Mouse (Mus musculus) monocyte, adult 5-6 weeks (primary cell): ENCODE measurements around the gene Ace3. TPM values are rescaled to one million over a fixed set of nuclear protein-coding genes. Genes with fewer than 3 reads are reported as not detected.
"Not testable (repeated sequence)": the region's sequence is repeated elsewhere in the genome, so short reads cannot be mapped to it uniquely, and the experiment has no call there.

Source experiments
- ATAC-seq: fragments of 153-309, 156-312 bp; replicated peaks from 2 replicates; pipeline ENCODE4 v1.8.0; 2017; ENCODE audit warnings: mild to moderate bottlenecking; ENCODE audit not compliant: low TSS enrichment, insufficient number of reproducible peaks, severe bottlenecking, poor library complexity, low FRiP score
- total RNA-seq: library from RNA; stranded (forward); fragments of 200-1000, 200-491, 200-594 nt; gene quantifications from 3 replicates; pipeline ENCODE4 v1.2.3, GENCODE M21; 2017

Ace3 gene
- total RNA-seq, 1 experiment from 2014 or later = 0.19 TPM

- ATAC-seq = not testable (repeated sequence)
These were observed 37.6 kb downstream of the Ace3 start for GRCm38 (mm10) chr11:106032074-106032473.

- peak; percentile 61 for ATAC-seq
These were observed 39.0 kb downstream of the Ace3 start for GRCm38 (mm10) chr11:106033491-106033919.

GRCm38 (mm10) chr11:106034986-106035385 lies 40.5 kb downstream of the Ace3 start:
- no peak for ATAC-seq

GRCm38 (mm10) chr11:106036548-106037417 lies 42.3 kb downstream of the Ace3 start, which contains the start of gene Dcaf7:
TSS of gene Dcaf7 (plus strand) at chr11:106036872.
- ATAC-seq = peak; percentile 92

GRCm38 (mm10) chr11:106037418-106037751 lies 42.9 kb downstream of the Ace3 start:
- no peak for ATAC-seq

- no peak for ATAC-seq
These were observed 49.9 kb downstream of the Ace3 start for GRCm38 (mm10) chr11:106044349-106044748.

GRCm38 (mm10) chr11:106045256-106045655 lies 50.8 kb downstream of the Ace3 start:
- no peak for ATAC-seq

- no peak for ATAC-seq
These were observed 51.3 kb downstream of the Ace3 start for GRCm38 (mm10) chr11:106045780-106046179.

- ATAC-seq = no peak
These were observed 52.1 kb downstream of the Ace3 start for GRCm38 (mm10) chr11:106046584-106046983.

GRCm38 (mm10) chr11:106053921-106054320 lies 59.4 kb downstream of the Ace3 start:
- no peak for ATAC-seq

- ATAC-seq = no peak
These were observed 60.1 kb downstream of the Ace3 start for GRCm38 (mm10) chr11:106054600-106054999.

Other genes starting within 250 kb of the Ace3 start
- 4.5 to 8.4 TPM (median 5.5 TPM) in 3 replicates for gene Cyb561, start 41.3 kb upstream of the Ace3 start, total RNA-seq
- gene Ace, start 26.7 kb upstream of the Ace3 start, total RNA-seq = 365 to 424 TPM (median 376 TPM) in 3 replicates
- 0.97 TPM in 1 of 3 replicates, not detected in the others for gene Kcnh6, start 13.4 kb downstream of the Ace3 start, total RNA-seq
- gene Dcaf7, start 42.2 kb downstream of the Ace3 start, total RNA-seq = 35.3 to 62.0 TPM (median 35.7 TPM) in 3 replicates
- gene Taco1, start 71.4 kb downstream of the Ace3 start, total RNA-seq = 9.0 to 12.7 TPM (median 10.2 TPM) in 3 replicates
- gene Map3k3, start 89.9 kb downstream of the Ace3 start, total RNA-seq = 105 to 136 TPM (median 123 TPM) in 3 replicates
- not detected in 3 replicates for gene Gm10840, start 166.2 kb downstream of the Ace3 start, total RNA-seq
- 91.7 to 118 TPM (median 94.0 TPM) in 3 replicates for gene Limd2, start 166.2 kb downstream of the Ace3 start, total RNA-seq
- gene Strada, start 207.5 kb downstream of the Ace3 start, total RNA-seq = 20.0 to 33.6 TPM (median 21.1 TPM) in 3 replicates
- gene Ccdc47, start 221.7 kb downstream of the Ace3 start, total RNA-seq = 131 to 182 TPM (median 140 TPM) in 3 replicates
- 90.8 to 119 TPM (median 99.4 TPM) in 3 replicates for gene Ddx42, start 222.3 kb downstream of the Ace3 start, total RNA-seq